Mouse (Mus musculus) lung, adult 2 months (tissue): ENCODE measurements around the gene Best3.

Experiments used
- CTCF ChIP-seq: fragments of 200-500 bp; IDR thresholded peaks from 2 replicates; pipeline ENCODE4 v1.5.1; 2011; ENCODE audit warnings: mild to moderate bottlenecking, low read length, control low read depth; ENCODE audit not compliant: insufficient read depth
- POLR2A ChIP-seq: fragments of 200-500 bp; IDR thresholded peaks from 2 replicates; pipeline ENCODE4 v1.6.1; 2011; ENCODE audit warnings: low read depth, mild to moderate bottlenecking, control low read depth, low read length, borderline replicate concordance; ENCODE audit errors: extremely low read depth

- no peak for TF ChIP-seq CTCF
- TF ChIP-seq POLR2A: no peak; the same call in 1 of the 2 replicates
Observed at GRCm38 (mm10) chr10:116986264-116987082, at the start of gene Best3.
